Mouse (Mus musculus) megakaryocyte, embryonic 14.5 days (primary cell): ENCODE data around the gene Bcas3.

ENCODE experiments used
- FLI1 ChIP-seq: IDR thresholded peaks from 2 replicates; pipeline ENCODE4 v1.6.1; 2012; ENCODE audit warnings: low read length, inconsistent platforms, mixed read lengths
- GATA1 ChIP-seq: IDR thresholded peaks from 3 replicates; pipeline ENCODE4 v1.6.1; 2012; ENCODE audit warnings: mixed read lengths, low read length, inconsistent platforms, borderline replicate concordance

- TF ChIP-seq GATA1 (no peak), FLI1 (no peak)
Measured at GRCm38 (mm10) chr11:85792534-85793215, 439.7 kb downstream of the Bcas3 start.
